Mouse (Mus musculus) neural tube, embryonic 13.5 days (tissue): ENCODE results near the gene Abcg1. TPM values are rescaled to one million over a fixed set of nuclear protein-coding genes. Genes with fewer than 3 reads are reported as not detected.

Experiments used
- ATAC-seq: fragments of 200-750 bp; cut with Nextera tagmentation; 2 replicates; pipeline ENCODE4 v1.8.0; 2017; ENCODE audit warnings: low read depth, mild to moderate bottlenecking, moderate TSS enrichment, moderate library complexity
- H3K27ac ChIP-seq: fragments of 300-500 bp; sonication (generic); replicated peaks from 2 replicates; pipeline ENCODE4 v1.5.1; 2015; ENCODE audit warnings: moderate library complexity, mild to moderate bottlenecking, inconsistent platforms
- H3K27me3 ChIP-seq: fragments of 300-500 bp; sonication (generic); 2 replicates; pipeline ENCODE4 v1.6.1; 2015; ENCODE audit warnings: mild to moderate bottlenecking, inconsistent platforms
- H3K36me3 ChIP-seq: fragments of 300-500 bp; sonication (generic); 2 replicates; pipeline ENCODE4 v1.6.1; 2015; ENCODE audit warnings: mild to moderate bottlenecking, inconsistent platforms
- H3K4me1 ChIP-seq: fragments of 300-500 bp; sonication (generic); replicated peaks from 2 replicates; pipeline ENCODE4 v1.6.1; 2015; ENCODE audit warnings: inconsistent platforms
- H3K4me2 ChIP-seq: fragments of 300-500 bp; sonication (generic); 2 replicates; pipeline ENCODE4 v1.6.1; 2015; ENCODE audit warnings: inconsistent platforms, mild to moderate bottlenecking, moderate library complexity
- H3K4me3 ChIP-seq: fragments of 300-500 bp; sonication (generic); 2 replicates; pipeline ENCODE4 v1.5.1; 2015; ENCODE audit warnings: mild to moderate bottlenecking, inconsistent platforms
- H3K9ac ChIP-seq: fragments of 300-500 bp; sonication (generic); 2 replicates; pipeline ENCODE4 v1.6.1; 2015; ENCODE audit warnings: moderate library complexity, mild to moderate bottlenecking, inconsistent platforms
- H3K9me3 ChIP-seq: fragments of 300-500 bp; sonication (generic); 2 replicates; pipeline ENCODE4 v1.6.1; 2016; ENCODE audit warnings: inconsistent platforms
- WGBS: fragments of 180-500 bp; shearing (Covaris S2); methylation state at CpG from one replicate; pipeline ENCODE4 v1.1.7; 2015; 5-methylcytosine and 5-hydroxymethylcytosine counted together
- polyA plus RNA-seq: library from polyadenylated mRNA; unstranded; fragments of >200 nt; fragmentation: Nextera tagmentation; extraction: Ambion mirVana; gene quantifications from 2 replicates; pipeline ENCODE4 v1.2.1, GENCODE M21; 2015

Abcg1 gene
- polyA plus RNA-seq, 1 experiment from 2014 or later = 16.7 TPM

DNA sequence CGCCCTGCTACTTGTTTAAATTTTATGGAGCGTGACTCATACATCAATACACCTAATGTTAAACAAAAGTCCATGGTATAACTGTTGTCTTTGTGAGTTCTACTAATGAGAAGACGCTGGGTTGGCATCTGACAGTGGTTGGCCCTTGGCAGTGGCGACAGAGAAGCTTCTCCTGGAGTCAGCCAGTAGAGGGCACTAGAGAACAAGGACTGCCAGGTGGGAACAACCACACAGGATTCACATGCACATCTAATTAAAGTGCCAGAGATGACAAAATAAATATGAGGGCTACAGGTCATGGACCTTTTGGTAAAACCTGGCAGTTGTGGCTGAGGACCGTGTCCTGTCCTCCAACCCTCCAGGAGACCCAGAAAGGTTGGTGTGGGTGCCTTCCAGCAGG is 80.9 kb downstream of the Abcg1 start:
- Histone ChIP-seq H3K4me2 (no peak overlapping the region), H3K9ac (no peak overlapping the region), H3K4me1 (no peaks in the 10 kb centered on the region), H3K4me3 (no peak overlapping the region), H3K9me3 (no peaks in the 10 kb centered on the region), H3K27ac (no peak overlapping the region), H3K36me3 (no peaks in the 10 kb centered on the region), H3K27me3 (no peaks in the 10 kb centered on the region)
- WGBS = 16% methylated on average over 5 of the region's 5 CpGs
- peak; percentile 47; the same call in 1 of the 2 replicates for ATAC-seq

DNA sequence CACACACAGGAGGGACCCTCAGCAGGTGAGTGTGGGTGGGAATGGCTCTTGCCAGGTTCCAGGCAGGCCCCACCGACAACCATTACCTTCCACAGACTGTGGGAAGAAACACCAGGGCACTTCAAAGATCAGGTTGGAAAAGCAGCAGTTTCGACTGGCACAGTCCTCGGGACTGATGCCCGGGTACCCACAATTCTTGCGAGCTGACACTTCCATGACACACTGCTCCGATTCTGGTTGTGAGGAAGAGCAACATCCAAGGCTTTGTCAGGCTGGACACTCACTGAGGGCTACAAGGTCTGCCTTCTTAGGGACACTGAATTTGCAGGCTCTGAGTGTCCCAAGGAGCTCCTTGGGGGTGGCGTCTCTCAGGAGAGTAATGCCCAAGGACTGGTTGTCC is 84.6 kb downstream of the Abcg1 start:
- H3K4me3 ChIP-seq = no peak overlapping the region
- H3K4me2 ChIP-seq = no peak overlapping the region
- H3K9ac ChIP-seq = no peak overlapping the region
- no peaks in the 10 kb centered on the region for H3K36me3 ChIP-seq
- no peaks in the 10 kb centered on the region; the same call in 1 of the 2 replicates for H3K9me3 ChIP-seq
- no peak overlapping the region for H3K27ac ChIP-seq
- no peak for ATAC-seq
- WGBS = 94% methylated on average over 7 of the region's 7 CpGs
- H3K27me3 ChIP-seq = no peaks in the 10 kb centered on the region
- H3K4me1 ChIP-seq = peaks cover 9% of the 10 kb centered on the region; the same call in 1 of the 2 replicates

DNA sequence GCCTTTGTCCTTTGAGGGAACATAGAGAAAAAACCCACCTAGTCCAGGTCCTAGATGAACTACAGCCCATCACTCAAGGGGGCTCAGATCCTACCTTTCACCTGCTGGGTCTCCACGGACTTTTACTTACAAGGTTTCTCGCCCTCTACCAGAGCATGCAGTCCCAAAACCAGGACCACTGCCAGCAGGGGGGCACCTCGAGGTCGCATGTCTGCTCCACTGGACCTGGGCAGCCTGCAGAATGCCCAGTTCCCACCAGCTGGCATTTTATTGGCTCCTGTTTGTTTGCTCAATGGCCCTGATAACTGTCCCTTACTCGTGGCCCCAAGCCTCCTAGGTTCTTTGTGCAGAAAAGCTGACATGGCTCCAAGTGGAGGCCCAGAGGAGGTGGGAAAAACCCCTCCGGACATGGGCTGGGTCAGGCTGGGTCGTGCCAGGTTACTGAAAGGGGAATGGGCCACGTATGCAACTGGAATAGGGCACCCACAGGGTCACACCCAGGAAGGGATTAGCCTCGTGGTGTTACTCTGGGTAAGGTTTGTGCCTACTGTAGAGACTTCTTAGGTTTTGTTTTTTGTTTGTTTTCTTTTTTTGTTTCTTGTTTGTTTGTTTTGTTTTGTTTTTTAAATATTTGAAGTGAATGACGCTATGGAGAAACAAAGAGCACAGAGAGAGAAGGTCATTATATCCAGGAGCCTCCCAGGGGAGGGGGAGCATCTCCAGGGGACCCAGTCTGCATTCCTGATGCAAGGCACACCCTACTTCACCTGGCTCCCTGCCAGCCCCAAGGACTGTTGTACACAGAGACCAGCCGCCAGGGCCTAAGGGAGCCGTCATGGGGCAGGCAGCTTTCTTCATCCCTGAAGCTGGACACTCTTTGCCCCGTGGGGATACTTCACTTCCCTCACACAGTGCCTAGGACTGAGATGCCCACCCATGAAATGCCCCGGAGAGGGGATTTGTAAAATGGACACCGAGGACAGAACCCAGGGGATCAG is 86.9 kb downstream of the Abcg1 start, which contains the start of gene Tff2:
Gene Tff2 (minus strand): TSS at position 243 of the 998 bp plus-strand sequence.
- no peaks in the 10 kb centered on the region for H3K27me3 ChIP-seq
- no peak within 1 kb of the TSS for H3K27ac ChIP-seq
- H3K36me3 ChIP-seq = no peaks in the 10 kb centered on the region
- H3K9me3 ChIP-seq = peaks cover 4% of the 10 kb centered on the region; the same call in 1 of the 2 replicates
- no peak within 1 kb of the TSS for H3K4me2 ChIP-seq
- ATAC-seq = no peak; the same call in 1 of the 2 replicates
- no peak within 1 kb of the TSS for H3K9ac ChIP-seq
- WGBS = 62% methylated on average over 15 of the region's 15 CpGs
- no peak within 1 kb of the TSS for H3K4me3 ChIP-seq
- H3K4me1 ChIP-seq = peaks cover 9% of the 10 kb centered on the region; the same call in 1 of the 2 replicates

- H3K4me2 ChIP-seq = no peak overlapping the region
- no peak for ATAC-seq
- WGBS = 84% methylated on average over 9 of the region's 9 CpGs
Measured at GRCm38 (mm10) chr17:31145998-31146397, 88.5 kb downstream of the Abcg1 start.

DNA sequence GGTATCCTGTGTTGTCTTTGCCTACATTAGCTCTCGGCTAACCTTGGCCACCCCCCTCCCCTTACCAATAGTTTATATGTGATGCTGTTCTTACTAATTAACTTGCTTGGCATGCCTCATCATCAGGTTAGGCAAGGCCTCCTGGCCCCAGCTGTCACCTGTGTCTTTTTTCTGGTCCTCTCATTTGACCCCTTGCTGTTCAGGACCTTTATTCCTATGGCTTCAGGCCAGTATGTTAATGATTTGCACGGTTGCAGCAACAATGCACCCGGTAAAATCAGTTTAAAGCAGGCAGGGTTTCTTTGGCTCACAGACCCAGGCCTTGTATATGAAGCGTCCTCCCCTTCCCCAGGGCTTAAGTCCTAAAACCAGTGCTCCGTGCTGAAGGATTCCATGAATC is 95.0 kb downstream of the Abcg1 start:
- H3K9ac ChIP-seq = no peak overlapping the region
- 0 out of 2 replicates have a peak, but pooled peaks cover 4% of the 10 kb centered on the region for H3K9me3 ChIP-seq
- no peaks in the 10 kb centered on the region for H3K36me3 ChIP-seq
- no peaks in the 10 kb centered on the region for H3K27me3 ChIP-seq
- no peak overlapping the region for H3K4me3 ChIP-seq
- no peaks in the 10 kb centered on the region for H3K4me1 ChIP-seq
- no peak for ATAC-seq
- no peak overlapping the region for H3K27ac ChIP-seq
- WGBS = 39% methylated on average over 5 of the region's 5 CpGs
- no peak overlapping the region for H3K4me2 ChIP-seq

More at GRCm38 (mm10) chr17:31145998-31146397, 88.5 kb downstream of the Abcg1 start:
- no peaks in the 10 kb centered on the region for H3K27me3 ChIP-seq
- no peaks in the 10 kb centered on the region for H3K36me3 ChIP-seq
- H3K4me1 ChIP-seq = peaks cover 9% of the 10 kb centered on the region; the same call in 1 of the 2 replicates
- peaks cover 4% of the 10 kb centered on the region; the same call in 1 of the 2 replicates for H3K9me3 ChIP-seq
- no peak overlapping the region for H3K4me3 ChIP-seq
- no peak overlapping the region for H3K27ac ChIP-seq
- H3K9ac ChIP-seq = no peak overlapping the region

- Histone ChIP-seq H3K4me3 (no peak overlapping the region), H3K4me1 (no peaks in the 10 kb centered on the region), H3K27ac (no peak overlapping the region), H3K9me3 (0 out of 2 replicates have a peak, but pooled peaks cover 4% of the 10 kb centered on the region), H3K27me3 (no peaks in the 10 kb centered on the region), H3K4me2 (no peak overlapping the region), H3K9ac (no peak overlapping the region), H3K36me3 (no peaks in the 10 kb centered on the region)
- WGBS = 86% methylated on average over 9 of the region's 9 CpGs
- no peak for ATAC-seq
Measured at GRCm38 (mm10) chr17:31152966-31153499, 95.6 kb downstream of the Abcg1 start.

DNA sequence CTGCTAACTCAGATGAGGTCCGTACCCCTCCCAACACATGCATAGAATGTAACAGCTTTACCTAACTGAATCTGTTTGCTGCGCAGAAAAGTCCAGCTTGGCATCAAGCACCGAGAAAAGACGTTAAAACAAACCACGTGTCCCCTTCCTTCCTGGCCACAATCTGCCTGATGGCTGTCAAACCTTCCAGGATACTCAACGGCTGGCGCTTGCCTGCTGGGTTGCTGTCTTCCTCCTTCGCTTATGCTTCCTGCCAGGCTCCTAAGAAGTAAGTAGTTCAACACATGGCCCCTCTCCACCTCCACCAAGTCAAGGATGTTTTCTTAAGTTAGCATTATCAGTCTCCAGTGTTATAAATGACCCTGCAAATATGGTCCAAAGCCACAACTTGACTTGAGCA is 96.3 kb downstream of the Abcg1 start:
- ATAC-seq = no peak
- H3K9ac ChIP-seq = no peak overlapping the region
- no peaks in the 10 kb centered on the region for H3K4me1 ChIP-seq
- 0 out of 2 replicates have a peak, but pooled peaks cover 2% of the 10 kb centered on the region for H3K9me3 ChIP-seq
- no peaks in the 10 kb centered on the region for H3K36me3 ChIP-seq
- no peaks in the 10 kb centered on the region for H3K27me3 ChIP-seq
- H3K27ac ChIP-seq = no peak overlapping the region
- H3K4me3 ChIP-seq = no peak overlapping the region
- no peak overlapping the region for H3K4me2 ChIP-seq
- 86% methylated on average over 8 of the region's 8 CpGs for WGBS

DNA sequence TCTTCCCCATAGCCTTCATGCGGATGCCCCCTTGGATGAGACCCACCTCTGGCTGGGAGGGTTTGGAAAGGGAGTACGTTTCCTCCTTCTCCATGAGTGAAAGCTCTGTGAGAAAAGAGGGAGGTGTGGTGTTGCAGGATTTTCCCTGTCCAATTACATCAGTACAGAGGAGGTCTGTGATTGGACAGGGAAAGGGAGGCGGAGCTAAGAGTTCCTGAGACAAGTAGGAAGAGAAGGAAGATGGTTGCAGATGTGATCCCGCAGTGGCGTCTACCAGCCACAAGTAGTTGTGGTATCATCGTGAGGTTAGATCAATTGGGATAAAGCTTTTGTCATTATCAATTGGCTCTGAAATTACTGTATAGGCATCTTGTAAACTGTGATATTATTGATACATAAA is 100.4 kb downstream of the Abcg1 start:
- H3K27ac ChIP-seq = no peak overlapping the region
- ATAC-seq = no peak
- no peaks in the 10 kb centered on the region for H3K27me3 ChIP-seq
- H3K36me3 ChIP-seq = no peaks in the 10 kb centered on the region
- H3K9ac ChIP-seq = no peak overlapping the region
- H3K4me3 ChIP-seq = no peak overlapping the region
- no peak overlapping the region for H3K4me2 ChIP-seq
- H3K4me1 ChIP-seq = no peaks in the 10 kb centered on the region
- WGBS = 75% methylated on average over 6 of the region's 6 CpGs
- H3K9me3 ChIP-seq = no peaks in the 10 kb centered on the region

GRCm38 (mm10) chr17:31160291-31160690 is 102.8 kb downstream of the Abcg1 start:
- Histone ChIP-seq H3K9ac (no peak overlapping the region), H3K27me3 (no peaks in the 10 kb centered on the region), H3K4me2 (no peak overlapping the region), H3K9me3 (no peaks in the 10 kb centered on the region), H3K27ac (no peak overlapping the region), H3K4me1 (no peaks in the 10 kb centered on the region), H3K36me3 (no peaks in the 10 kb centered on the region), H3K4me3 (no peak overlapping the region)
- no peak for ATAC-seq
- WGBS = 73% methylated on average over 4 of the region's 4 CpGs

DNA sequence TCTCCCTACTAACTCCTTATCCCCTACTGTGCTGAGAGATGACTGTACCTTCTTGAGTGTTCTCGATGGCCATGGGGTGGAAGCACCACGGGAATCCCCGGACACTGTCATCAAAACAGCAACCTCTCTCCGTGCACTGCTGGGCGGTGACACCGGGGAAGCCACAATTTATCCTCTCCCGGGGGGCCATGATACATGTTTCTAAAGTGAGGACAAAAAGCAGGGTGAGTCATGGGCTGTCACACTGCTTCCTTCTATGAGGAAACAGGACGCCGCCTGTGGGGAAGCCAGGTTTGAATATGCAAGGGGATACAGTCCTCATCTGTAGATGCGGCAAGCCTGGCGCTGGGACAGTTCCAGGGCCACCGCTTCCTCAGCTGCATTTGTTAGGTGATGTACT is 105.1 kb downstream of the Abcg1 start:
- Histone ChIP-seq H3K4me2 (no peak overlapping the region), H3K9ac (no peak overlapping the region), H3K9me3 (no peaks in the 10 kb centered on the region), H3K27me3 (no peaks in the 10 kb centered on the region), H3K27ac (no peak overlapping the region), H3K36me3 (no peaks in the 10 kb centered on the region), H3K4me3 (no peak overlapping the region), H3K4me1 (no peaks in the 10 kb centered on the region)
- WGBS = 80% methylated on average over 12 of the region's 12 CpGs
- no peak for ATAC-seq

- no peak for ATAC-seq
- Histone ChIP-seq H3K4me2 (no peak overlapping the region), H3K9ac (no peak overlapping the region), H3K4me1 (no peaks in the 10 kb centered on the region), H3K9me3 (no peaks in the 10 kb centered on the region), H3K4me3 (no peak overlapping the region), H3K27me3 (no peaks in the 10 kb centered on the region), H3K27ac (no peak overlapping the region), H3K36me3 (no peaks in the 10 kb centered on the region)
- WGBS = 89% methylated on average over 2 of the region's 2 CpGs
Measured at GRCm38 (mm10) chr17:31163821-31164220, 106.3 kb downstream of the Abcg1 start.

DNA sequence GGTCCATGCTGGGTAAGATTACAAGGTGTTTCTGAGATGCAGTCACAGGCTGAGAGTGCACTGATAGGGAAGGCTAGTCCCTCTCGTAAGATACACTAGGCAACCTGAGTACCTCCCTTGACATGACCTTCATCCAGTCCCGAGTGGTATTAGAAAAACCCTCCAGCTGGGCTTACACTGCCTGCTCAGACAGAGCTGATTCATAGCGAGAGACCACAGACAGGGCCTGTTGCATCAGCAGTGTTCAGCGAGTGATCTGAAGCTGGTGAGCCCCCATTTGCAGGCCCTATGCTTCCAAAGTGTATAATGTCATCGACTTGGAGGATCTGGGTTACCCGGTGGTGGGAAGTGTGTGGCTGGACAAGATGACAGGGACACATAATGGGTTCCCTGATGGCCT is 107.7 kb downstream of the Abcg1 start, which contains the start of gene Tff1:
Gene Tff1 (minus strand): TSS at position 151 of the 400 bp plus-strand sequence.
- Histone ChIP-seq H3K36me3 (no peaks in the 10 kb centered on the region), H3K9me3 (no peaks in the 10 kb centered on the region), H3K9ac (no peak within 1 kb of the TSS), H3K4me3 (no peak within 1 kb of the TSS), H3K27ac (no peak within 1 kb of the TSS), H3K4me2 (no peak within 1 kb of the TSS), H3K27me3 (no peaks in the 10 kb centered on the region), H3K4me1 (no peaks in the 10 kb centered on the region)
- ATAC-seq = no peak
- 86% methylated on average over 6 of the region's 6 CpGs for WGBS
